Mouse (Mus musculus): ENCODE data around the gene Pde3a. TPM values are rescaled to one million over a fixed set of nuclear protein-coding genes. Genes with fewer than 3 reads are reported as not detected.

The Pde3a gene
- total RNA-seq, 2 experiments from 2014 or later: 2.5 TPM

GRCm38 (mm10) chr6:141448886-141449285 is 199.8 kb downstream of the Pde3a start:
- intact Hi-C loops (cut with DNase I): loop anchor here (10.0 kb wide), 1 partner anchor 684 kb away; no protein-coding TSS in a partner anchor

GRCm38 (mm10) chr6:141455335-141455734 is 206.3 kb downstream of the Pde3a start:
- no peak for DNase-seq (ENCODE audit: low spot score in 2 of 2)
- intact Hi-C loops (cut with DNase I): no loop called here

More at GRCm38 (mm10) chr6:141448886-141449285, 199.8 kb downstream of the Pde3a start:
- DNase-seq (ENCODE audit: low spot score in 2 of 2): no peak

- intact Hi-C loops (cut with DNase I): no loop called here
- no peak for DNase-seq (ENCODE audit: low spot score in 2 of 2)
These were observed 207.5 kb downstream of the Pde3a start for GRCm38 (mm10) chr6:141456591-141456990.

- DNase-seq (ENCODE audit: low spot score in 2 of 2): no peak
- intact Hi-C loops (cut with DNase I): no loop called here
These were observed 221.2 kb downstream of the Pde3a start for GRCm38 (mm10) chr6:141470251-141470650.

- intact Hi-C loops (cut with DNase I): no loop called here
- DNase-seq (ENCODE audit: low spot score in 2 of 2): no peak
These were observed 225.2 kb downstream of the Pde3a start for GRCm38 (mm10) chr6:141474223-141474622.

- DNase-seq (ENCODE audit: low spot score in 2 of 2): no peak
- intact Hi-C loops (cut with DNase I): no loop called here
These were observed 225.6 kb downstream of the Pde3a start for GRCm38 (mm10) chr6:141474696-141475095.

GRCm38 (mm10) chr6:141485302-141486021 is 236.4 kb downstream of the Pde3a start:
- intact Hi-C loops (cut with DNase I): loop anchor here (5.0 to 10.0 kb wide), 2 partner anchors 92 to 559 kb away; no protein-coding TSS in a partner anchor
- DNase-seq (ENCODE audit: low spot score in 2 of 2): peak in 1 of 2 experiments; percentile 7

GRCm38 (mm10) chr6:141487266-141487665 is 238.2 kb downstream of the Pde3a start:
- intact Hi-C loops (cut with DNase I): loop anchor here (5.0 to 10.0 kb wide), 2 partner anchors 90 to 558 kb away; no protein-coding TSS in a partner anchor
- peak; percentile 35 to 58 for DNase-seq (ENCODE audit: low spot score in 2 of 2)

- intact Hi-C loops (cut with DNase I): loop anchor here (5.0 to 10.0 kb wide), 2 partner anchors 89 to 556 kb away; no protein-coding TSS in a partner anchor
- peak; percentile 42 to 61 for DNase-seq (ENCODE audit: low spot score in 2 of 2)
These were observed 239.6 kb downstream of the Pde3a start for GRCm38 (mm10) chr6:141488619-141489018.

GRCm38 (mm10) chr6:141494909-141495308 is 245.8 kb downstream of the Pde3a start:
- no peak for DNase-seq (ENCODE audit: low spot score in 2 of 2)
- intact Hi-C loops (cut with DNase I): loop anchor here (10.0 kb wide), 1 partner anchor 850 kb away; the partner anchor contains the start of gene Pyroxd1

- DNase-seq (ENCODE audit: low spot score in 2 of 2): peak; percentile 12 to 25
- intact Hi-C loops (cut with DNase I): loop anchor here (10.0 kb wide), 1 partner anchor 849 kb away; the partner anchor contains the start of gene Pyroxd1
These were observed 246.8 kb downstream of the Pde3a start for GRCm38 (mm10) chr6:141495634-141496418.

GRCm38 (mm10) chr6:141499511-141499910 is 250.4 kb downstream of the Pde3a start:
- DNase-seq (ENCODE audit: low spot score in 2 of 2): no peak
- intact Hi-C loops (cut with DNase I): loop anchor here (10.0 kb wide), 1 partner anchor 845 kb away; the partner anchor contains the start of gene Pyroxd1

- intact Hi-C loops (cut with DNase I): no loop called here
- no peak for DNase-seq (ENCODE audit: low spot score in 2 of 2)
These were observed 252.1 kb downstream of the Pde3a start for GRCm38 (mm10) chr6:141501171-141501570.

GRCm38 (mm10) chr6:141522541-141522940 is 273.5 kb downstream of the Pde3a start:
- no peak for DNase-seq (ENCODE audit: low spot score in 2 of 2)
- intact Hi-C loops (cut with DNase I): no loop called here

- DNase-seq (ENCODE audit: low spot score in 2 of 2): peak in 1 of 2 experiments; percentile 19
- intact Hi-C loops (cut with DNase I): no loop called here
These were observed 274.9 kb downstream of the Pde3a start, which contains the start of gene Slco1c1 for GRCm38 (mm10) chr6:141523747-141524640. Gene Slco1c1 (plus strand): TSS chr6:141524368.

- intact Hi-C loops (cut with DNase I): no loop called here
- no peak for DNase-seq (ENCODE audit: low spot score in 2 of 2)
These were observed 276.7 kb downstream of the Pde3a start for GRCm38 (mm10) chr6:141525787-141526186.

- no peak for DNase-seq (ENCODE audit: low spot score in 2 of 2)
- intact Hi-C loops (cut with DNase I): no loop called here
These were observed 281.8 kb downstream of the Pde3a start for GRCm38 (mm10) chr6:141530865-141531264.

GRCm38 (mm10) chr6:141537298-141537697 is 288.2 kb downstream of the Pde3a start:
- DNase-seq (ENCODE audit: low spot score in 2 of 2): no peak
- intact Hi-C loops (cut with DNase I): no loop called here

GRCm38 (mm10) chr6:141541136-141541535 is 292.1 kb downstream of the Pde3a start:
- intact Hi-C loops (cut with DNase I): no loop called here
- peak in 1 of 2 experiments; percentile 5 for DNase-seq (ENCODE audit: low spot score in 2 of 2)
